Mouse (Mus musculus) ES-Bruce4 (cell line): ENCODE data around the gene Cc2d2a.

ENCODE experiments used
- CTCF ChIP-seq: IDR thresholded peaks from one replicate; pipeline ENCODE4 v1.8.1; 2011; ENCODE audit warnings: low read depth, low read length
- EP300 ChIP-seq: IDR thresholded peaks from 2 replicates; pipeline ENCODE4 v1.6.1; 2011; ENCODE audit warnings: low read depth, low read length; ENCODE audit not compliant: insufficient read depth
- POLR2A ChIP-seq: IDR thresholded peaks from one replicate; pipeline ENCODE4 v1.8.1; 2011; ENCODE audit warnings: low read length; ENCODE audit not compliant: insufficient read depth

- TF ChIP-seq EP300 (no peak), CTCF (no peak), POLR2A (no peak)
Observed at GRCm38 (mm10) chr5:43721538-43722451, 59.6 kb downstream of the Cc2d2a start.
